In the genomic region with DNA sequence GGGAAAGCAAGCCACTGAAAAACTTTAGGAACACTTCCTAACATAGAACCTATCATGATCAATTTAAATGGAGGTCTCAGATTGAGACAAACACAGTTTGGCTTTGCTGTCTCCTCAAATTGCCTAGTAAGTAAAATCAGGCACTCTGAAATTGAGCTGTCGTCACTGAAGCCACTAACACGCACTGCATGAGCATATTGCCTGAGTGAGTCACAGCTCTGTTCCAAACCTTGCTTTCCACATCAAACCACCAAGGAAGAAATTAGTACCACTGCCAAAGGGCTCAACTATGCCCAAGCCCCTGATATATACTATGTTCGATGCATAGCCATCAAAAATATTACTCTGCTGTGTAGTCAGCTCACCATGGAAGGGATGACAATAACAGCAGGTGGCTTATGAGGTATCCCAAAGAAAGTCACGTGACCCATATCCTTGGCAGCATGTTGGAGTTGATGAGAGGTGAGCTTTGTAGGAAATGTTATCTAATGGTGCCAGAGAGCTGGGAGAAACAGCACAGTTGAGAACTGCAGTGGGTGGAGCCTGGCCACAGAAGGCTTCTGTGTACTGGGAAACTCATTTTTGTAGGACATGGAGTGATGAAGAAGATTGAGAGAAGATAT, we compare ENCODE assay signal across 16 mouse cellular contexts.
DNase-seq lines count a peak whose midpoint lies in the region; ATAC-seq and TF ChIP-seq lines count a peak whose summit lies in the region.
"Had no signal": no experiment of that assay in that cellular context is flagged by ENCODE, and none has a peak within 500 bp of the region (broad histone marks: within the 10 kb centered on the region; RNA-seq: fewer than 3 reads in every experiment).

No protein-coding gene starts in this region.

- WGBS in liver, embryonic 12.5 days (ENCODE audit: insufficient replicate concordance): 61% methylated on average over 4 of the region's 4 CpGs
- WGBS in hindbrain, postnatal 0 days: 69% methylated on average over 4 of the region's 4 CpGs
- 86% methylated on average over 4 of the region's 4 CpGs for WGBS in midbrain, postnatal 0 days

- no peak overlapping the region for H3K9ac ChIP-seq in liver, embryonic 12.5 days
- no peak overlapping the region for H3K9ac ChIP-seq in hindbrain, postnatal 0 days (replicated peaks; ENCODE audit: low read length)
- H3K9ac ChIP-seq in midbrain, postnatal 0 days (replicated peaks; ENCODE audit: low read length, poor library complexity, severe bottlenecking): no peak overlapping the region
- H3K9ac ChIP-seq: lung, embryonic 14.5 days had no signal

- DNase-seq in layer of hippocampus, adult 18-20 months (ENCODE audit: low spot score in 2 of 2): peak; percentile 33 to 62
- DNase-seq in layer of hippocampus, postnatal 25 days (ENCODE audit: extremely low spot score in 1 of 2, low spot score in 1 of 2): no peak
- peak; percentile 26 for DNase-seq in cerebellum, adult 11 months
- peak; percentile 78 to 86 for DNase-seq in cerebellum, postnatal 14 days
- DNase-seq in hindbrain, postnatal 0 days (ENCODE audit: low spot score): no peak
- no peak for DNase-seq in midbrain, postnatal 0 days (ENCODE audit: low spot score)
- DNase-seq: gastrocnemius, postnatal 14 days; kidney, postnatal 14 days; lung, embryonic 14.5 days; right cerebral cortex, postnatal 14 days had no signal

- H3K27me3 ChIP-seq in liver, embryonic 12.5 days (replicated peaks): no peaks in the 10 kb centered on the region
- no peaks in the 10 kb centered on the region for H3K27me3 ChIP-seq in hindbrain, postnatal 0 days (ENCODE audit: insufficient read depth, low read length)
- H3K27me3 ChIP-seq in midbrain, postnatal 0 days (ENCODE audit: insufficient read depth, low read length): no peaks in the 10 kb centered on the region

- no peak overlapping the region for H3K4me3 ChIP-seq in liver, embryonic 12.5 days
- no peak overlapping the region for H3K4me3 ChIP-seq in hindbrain, postnatal 0 days (ENCODE audit: low read length)
- H3K4me3 ChIP-seq in midbrain, postnatal 0 days (ENCODE audit: low read depth, low read length): no peak overlapping the region
- H3K4me3 ChIP-seq: hindbrain, embryonic 10.5 days had no signal

- ATAC-seq in liver, embryonic 12.5 days: peak; percentile 72
- no peak for ATAC-seq in hindbrain, postnatal 0 days
- no peak for ATAC-seq in erythroblast, adult 5-6 weeks (replicated peaks; ENCODE audit: low FRiP score, poor library complexity, severe bottlenecking)
- no peak for ATAC-seq in midbrain, postnatal 0 days (ENCODE audit: low FRiP score)
- ATAC-seq: forebrain, embryonic 16.5 days; intestine, embryonic 16.5 days had no signal

- no peak overlapping the region for H3K27ac ChIP-seq in liver, embryonic 12.5 days
- no peak overlapping the region for H3K27ac ChIP-seq in hindbrain, postnatal 0 days
- no peak overlapping the region for H3K27ac ChIP-seq in midbrain, postnatal 0 days (ENCODE audit: low read depth, low read length)
- H3K27ac ChIP-seq: hindbrain, embryonic 10.5 days had no signal

- no peak overlapping the region for H3K4me2 ChIP-seq in liver, embryonic 12.5 days
- no peak overlapping the region for H3K4me2 ChIP-seq in hindbrain, postnatal 0 days (ENCODE audit: low read depth, low read length)
- H3K4me2 ChIP-seq in midbrain, postnatal 0 days (ENCODE audit: low read depth, low read length, poor library complexity, severe bottlenecking): no peak overlapping the region
- H3K4me2 ChIP-seq: lung, embryonic 14.5 days had no signal

- no peaks in the 10 kb centered on the region for H3K36me3 ChIP-seq in liver, embryonic 12.5 days
- no peaks in the 10 kb centered on the region for H3K36me3 ChIP-seq in hindbrain, postnatal 0 days (ENCODE audit: insufficient read depth, low read length)
- no peaks in the 10 kb centered on the region for H3K36me3 ChIP-seq in midbrain, postnatal 0 days (ENCODE audit: insufficient read depth, low read length)
- H3K36me3 ChIP-seq: G1E; hindbrain, embryonic 10.5 days had no signal

- H3K9me3 ChIP-seq in liver, embryonic 12.5 days (replicated peaks): no peaks in the 10 kb centered on the region
- no peaks in the 10 kb centered on the region for H3K9me3 ChIP-seq in hindbrain, postnatal 0 days (ENCODE audit: low read length)
- H3K9me3 ChIP-seq in midbrain, postnatal 0 days (ENCODE audit: low read length): no peaks in the 10 kb centered on the region
- H3K9me3 ChIP-seq: hindbrain, embryonic 10.5 days had no signal

- no peak for TF ChIP-seq CTCF in hindbrain, postnatal 0 days (IDR thresholded peaks at IDR 0.05; ENCODE audit: low read depth)
- TF ChIP-seq CTCF in midbrain, postnatal 0 days (IDR thresholded peaks at IDR 0.05): no peak

- no peaks in the 10 kb centered on the region for H3K4me1 ChIP-seq in liver, embryonic 12.5 days
- no peaks in the 10 kb centered on the region for H3K4me1 ChIP-seq in hindbrain, postnatal 0 days (ENCODE audit: insufficient read depth, low read length)
- H3K4me1 ChIP-seq in midbrain, postnatal 0 days (ENCODE audit: insufficient read depth, low read length): no peaks in the 10 kb centered on the region
- H3K4me1 ChIP-seq: hindbrain, embryonic 10.5 days had no signal

Comparison
In these comparisons a context has a peak if more than half of its experiments do, and no peak if none do; other contexts are left out.
1. DNase-seq: peak in layer of hippocampus, adult 18-20 months (2 of 2), cerebellum, adult 11 months (single experiment) and cerebellum, postnatal 14 days (2 of 2); none in layer of hippocampus, postnatal 25 days (0 of 2), hindbrain, postnatal 0 days (single experiment) and midbrain, postnatal 0 days (single experiment).